Mouse (Mus musculus) brown adipose tissue, adult 24 weeks (tissue): ENCODE measurements around the gene Ran. TPM values are rescaled to one million over a fixed set of nuclear protein-coding genes. Genes with fewer than 3 reads are reported as not detected.
A peak's percentile ranks its signal among the peaks of the same experiment; 100 is the strongest.
"Not testable (repeated sequence)": the region's sequence is repeated elsewhere in the genome, so short reads cannot be mapped to it uniquely, and the experiment has no call there.

Source experiments
- H3K27ac ChIP-seq: fragments of 200-500 bp; replicated peaks from 2 replicates; pipeline ENCODE4 v1.5.1; 2012; ENCODE audit warnings: low read depth, mild to moderate bottlenecking, low read length
- H3K4me1 ChIP-seq: fragments of 200-500 bp; 2 replicates; pipeline ENCODE4 v1.6.1; 2012; ENCODE audit warnings: low read length, mixed read lengths; ENCODE audit not compliant: control insufficient read depth, insufficient read depth, insufficient read length
- H3K4me3 ChIP-seq: fragments of 200-500 bp; 2 replicates; pipeline ENCODE4 v1.5.1; 2012; ENCODE audit warnings: low read depth, mild to moderate bottlenecking, low read length, moderate library complexity; ENCODE audit not compliant: insufficient read depth
- polyA plus RNA-seq: library from polyadenylated mRNA; stranded (reverse); fragments of >200 nt; gene quantifications from 2 replicates; pipeline ENCODE4 v1.2.4, GENCODE M21; 2012; ENCODE audit not compliant: missing spikeins, insufficient read depth, insufficient read length

Ran gene
- 71.5 and 92.5 TPM in 2 replicates for polyA plus RNA-seq

DNA sequence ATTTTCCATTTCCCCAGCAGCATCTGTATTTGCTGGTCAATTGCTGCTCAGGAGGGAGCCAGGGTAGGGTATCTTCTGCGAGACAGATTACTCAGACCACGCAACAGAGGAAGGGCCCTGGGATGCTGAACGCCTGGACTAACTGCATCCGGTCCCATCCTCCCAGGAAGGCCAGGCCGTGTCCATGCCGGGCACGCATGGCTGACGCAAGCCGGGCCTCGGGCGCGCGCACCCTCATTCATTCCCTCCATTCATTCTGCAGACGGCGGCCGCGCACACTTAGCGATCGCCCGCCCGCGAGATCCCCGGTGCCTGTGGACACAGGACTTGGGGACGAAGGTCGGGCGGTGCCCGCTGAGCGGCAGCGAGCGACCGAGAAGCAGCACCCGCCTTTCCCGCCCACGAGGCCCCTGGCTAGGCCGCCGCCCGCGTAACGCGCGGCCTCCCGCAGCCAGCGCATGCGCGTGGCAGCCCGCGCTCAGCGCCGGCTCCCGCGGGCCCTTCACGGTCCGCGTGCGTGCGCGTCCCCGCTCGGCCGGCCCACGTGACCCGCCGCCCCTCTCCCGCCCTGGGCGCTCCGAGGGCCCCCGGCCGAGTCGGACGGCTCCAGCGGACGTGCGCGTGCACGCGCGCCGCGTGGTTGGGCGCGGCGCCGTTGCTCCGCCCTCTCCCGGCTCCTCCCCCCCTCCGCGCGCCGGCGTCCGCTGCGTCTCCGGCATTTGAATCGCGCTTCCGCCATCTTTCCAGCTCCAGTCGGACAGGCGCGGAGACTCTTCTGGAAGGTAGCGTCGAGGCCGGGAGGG is at the start of gene Ran:
Gene Ran (plus strand): TSS at position 573 of the 803 bp plus-strand sequence.
- Histone ChIP-seq H3K27ac (peak within 1 kb of the TSS; percentile 85), H3K4me1 (peaks cover 6% of the 10 kb centered on the region), H3K4me3 (peak within 1 kb of the TSS; percentile 87)

DNA sequence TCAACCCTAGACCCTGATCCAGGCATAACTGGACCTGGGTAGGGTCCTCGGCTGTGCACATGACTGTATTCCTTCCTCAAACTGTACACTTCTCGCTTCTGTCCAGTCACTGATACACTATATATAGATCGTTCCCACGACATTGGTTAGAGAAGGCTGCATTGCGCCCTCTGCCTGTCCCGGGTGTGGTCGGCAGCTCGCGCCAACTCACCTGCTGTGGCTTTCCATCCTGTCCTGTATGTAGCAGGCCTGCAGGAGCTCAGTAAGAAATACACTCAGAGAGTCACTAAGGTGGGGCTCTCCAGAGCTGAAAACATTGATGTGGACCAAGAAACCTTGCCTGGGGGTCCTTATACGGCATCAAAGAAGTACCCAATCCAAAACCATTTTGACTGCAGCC is 49.0 kb upstream of the Ran start:
- H3K4me3 ChIP-seq = no peak overlapping the region
- no peaks in the 10 kb centered on the region for H3K4me1 ChIP-seq
- no peak overlapping the region for H3K27ac ChIP-seq

DNA sequence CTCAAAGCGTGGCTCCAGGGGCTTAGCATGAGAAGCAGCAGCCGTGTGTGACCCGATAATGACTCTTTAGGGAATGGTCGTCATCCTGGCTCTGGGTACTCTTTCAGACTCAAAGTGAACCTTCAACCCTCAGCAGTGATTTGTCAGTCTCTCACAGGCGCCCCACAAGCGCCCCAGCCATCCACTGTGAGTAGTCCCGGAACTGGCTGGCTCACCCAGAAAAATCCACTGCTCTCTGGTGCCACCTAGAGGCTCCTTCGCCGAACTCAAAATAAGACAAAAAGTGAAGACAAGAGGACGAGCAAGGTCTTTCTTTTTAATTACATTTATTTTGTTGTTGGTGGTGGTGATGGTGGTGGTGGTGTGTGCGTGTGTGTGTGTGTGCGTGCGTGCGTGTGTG is 48.6 kb upstream of the Ran start:
- H3K4me1 ChIP-seq = no peaks in the 10 kb centered on the region
- no peak overlapping the region for H3K4me3 ChIP-seq
- H3K27ac ChIP-seq = no peak overlapping the region

DNA sequence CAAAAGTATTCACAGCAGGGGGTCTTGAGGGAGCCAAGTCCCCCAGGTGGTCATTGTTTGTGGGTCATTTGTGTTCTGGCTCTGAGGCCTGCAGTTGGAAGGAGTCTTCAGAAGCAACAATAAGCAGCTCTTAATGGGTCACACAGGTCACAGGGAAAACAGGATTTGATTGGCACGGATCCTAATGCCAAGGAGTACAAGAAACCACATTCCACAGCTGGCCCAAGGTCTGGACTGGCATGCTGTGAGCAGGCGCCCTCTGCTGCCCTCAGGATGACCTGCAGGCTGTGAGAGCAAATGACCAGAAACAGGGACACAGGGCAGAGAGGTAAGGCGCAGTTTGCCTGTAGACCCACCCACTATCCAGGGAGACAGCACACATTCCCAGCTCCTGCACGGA is 43.6 kb upstream of the Ran start:
- Histone ChIP-seq H3K4me3 (no peak overlapping the region), H3K27ac (no peak overlapping the region), H3K4me1 (no peaks in the 10 kb centered on the region)

DNA sequence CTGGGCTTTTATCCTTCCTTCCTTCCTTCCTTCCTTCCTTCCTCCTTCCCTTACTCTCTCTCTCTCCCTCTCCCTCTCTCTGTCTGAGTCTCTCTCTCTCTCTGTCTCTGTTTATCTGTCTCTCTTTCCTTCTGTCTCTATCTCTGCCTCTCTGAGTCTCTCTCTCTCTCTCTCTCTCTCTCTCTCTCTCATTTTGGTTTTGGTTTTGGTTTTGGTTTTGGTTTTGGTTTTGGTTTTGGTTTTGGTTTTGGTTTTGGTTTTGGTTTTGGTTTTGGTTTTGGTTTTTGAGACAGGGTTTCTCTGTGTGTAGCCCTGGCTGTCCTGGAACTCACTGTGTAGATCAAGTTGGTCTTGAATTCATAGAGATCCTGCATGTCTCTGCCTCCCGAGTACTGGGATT is 42.4 kb upstream of the Ran start:
- not testable (repeated sequence) for H3K4me3 ChIP-seq, H3K27ac ChIP-seq

DNA sequence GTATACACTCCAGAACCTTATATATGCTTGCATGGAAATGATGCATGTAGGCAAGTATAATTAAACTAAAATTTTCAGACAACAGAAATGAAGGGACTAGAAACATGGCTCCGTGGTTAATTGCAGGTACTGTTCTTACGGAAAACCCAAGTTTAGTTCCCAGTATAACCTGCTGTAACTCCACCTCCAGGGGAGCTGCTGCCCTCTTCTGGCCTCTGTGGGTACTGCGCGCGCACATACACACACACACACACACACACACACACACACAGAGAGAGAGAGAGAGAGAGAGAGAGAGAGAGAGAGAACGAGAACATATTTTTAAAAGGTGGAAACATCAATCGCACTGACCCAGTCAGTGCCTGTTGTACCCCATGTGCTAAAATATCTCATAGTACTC is 40.9 kb upstream of the Ran start:
- no peak overlapping the region for H3K27ac ChIP-seq
- no peaks in the 10 kb centered on the region for H3K4me1 ChIP-seq
- H3K4me3 ChIP-seq = no peak overlapping the region

More for the DNA sequence above, 42.4 kb upstream of the Ran start:
- H3K4me1 ChIP-seq = not testable (repeated sequence)

DNA sequence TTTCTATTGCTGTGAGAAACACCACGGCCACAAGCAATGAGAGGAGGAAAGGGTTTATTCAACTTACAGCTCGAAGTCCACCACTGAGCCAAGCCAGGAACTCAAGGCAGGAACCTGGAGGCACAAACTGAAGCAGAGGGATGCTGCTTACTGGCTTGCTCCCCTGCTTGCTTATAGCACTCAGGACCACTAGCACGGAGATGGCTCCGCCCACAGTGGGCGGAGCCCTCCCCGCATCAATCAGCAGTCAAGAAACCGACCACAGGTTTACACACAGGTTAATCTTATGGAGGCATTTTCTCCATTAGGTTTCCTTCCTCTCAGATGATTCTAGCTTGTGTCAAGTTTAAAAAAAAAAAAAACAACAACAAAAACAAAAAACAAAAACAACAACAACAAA is 39.0 kb upstream of the Ran start:
- Histone ChIP-seq H3K4me3 (no peak overlapping the region), H3K27ac (no peak overlapping the region), H3K4me1 (no peaks in the 10 kb centered on the region)

DNA sequence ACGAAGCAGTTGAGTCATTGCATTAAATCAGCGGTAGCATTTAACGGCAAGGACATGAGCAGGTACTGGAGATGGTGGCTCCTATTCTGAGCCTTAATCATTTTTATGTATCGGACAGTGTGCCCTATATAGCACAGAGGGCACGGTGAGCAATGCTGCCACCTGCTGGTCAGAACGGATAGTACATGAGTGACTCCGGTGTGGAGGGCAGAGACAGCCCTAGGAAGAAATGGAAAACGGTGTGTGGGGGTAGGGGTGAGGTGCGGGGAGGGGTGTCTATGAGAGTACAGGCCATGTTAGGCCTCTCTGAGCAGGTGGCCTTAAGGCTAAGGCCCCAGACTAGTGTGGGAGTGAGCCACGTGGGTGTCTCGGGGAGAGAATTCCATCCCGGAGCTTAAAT is 38.3 kb upstream of the Ran start:
- H3K27ac ChIP-seq = no peak overlapping the region
- no peaks in the 10 kb centered on the region for H3K4me1 ChIP-seq
- H3K4me3 ChIP-seq = no peak overlapping the region

DNA sequence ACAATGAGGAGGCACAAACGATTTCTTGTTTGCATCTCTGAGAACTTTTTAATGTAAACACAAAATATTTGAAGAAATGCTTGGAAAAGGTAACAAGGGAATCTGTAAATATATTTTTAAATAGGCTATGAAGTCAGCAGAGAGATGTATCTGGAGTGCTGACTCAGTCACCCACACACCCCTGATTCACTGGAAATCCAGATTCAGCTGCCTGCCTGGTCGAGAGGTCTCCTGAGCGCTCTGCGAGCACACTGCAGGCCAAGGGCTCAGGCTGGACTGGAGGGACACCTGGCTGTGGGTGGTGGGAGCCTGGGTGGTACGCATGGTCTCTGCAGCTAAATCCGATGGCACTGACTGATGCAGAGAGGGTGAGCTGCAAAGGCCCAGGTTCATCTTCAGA is 35.3 kb upstream of the Ran start:
- H3K4me1 ChIP-seq = no peaks in the 10 kb centered on the region
- no peak overlapping the region for H3K27ac ChIP-seq
- no peak overlapping the region for H3K4me3 ChIP-seq

DNA sequence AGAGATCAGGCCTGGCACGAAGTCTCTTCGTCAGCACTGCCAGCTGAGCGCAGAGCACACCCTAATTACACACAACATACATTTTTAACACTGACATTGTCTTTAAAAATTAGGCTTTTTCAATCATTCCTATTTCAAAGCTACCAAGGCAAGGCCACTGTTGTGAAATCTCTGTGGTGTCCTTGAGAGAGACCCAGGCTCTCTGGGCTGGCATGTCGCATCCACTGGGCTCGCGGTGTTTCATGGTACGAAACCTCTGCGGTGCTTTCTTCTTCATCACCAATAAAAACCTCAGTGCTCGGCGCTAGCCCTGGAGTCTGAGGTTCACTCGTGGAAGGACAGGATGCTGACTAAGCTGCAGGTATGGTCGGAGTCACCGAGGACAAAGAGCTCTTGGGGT is 33.9 kb upstream of the Ran start:
- Histone ChIP-seq H3K4me1 (no peaks in the 10 kb centered on the region), H3K27ac (no peak overlapping the region), H3K4me3 (no peak overlapping the region)

DNA sequence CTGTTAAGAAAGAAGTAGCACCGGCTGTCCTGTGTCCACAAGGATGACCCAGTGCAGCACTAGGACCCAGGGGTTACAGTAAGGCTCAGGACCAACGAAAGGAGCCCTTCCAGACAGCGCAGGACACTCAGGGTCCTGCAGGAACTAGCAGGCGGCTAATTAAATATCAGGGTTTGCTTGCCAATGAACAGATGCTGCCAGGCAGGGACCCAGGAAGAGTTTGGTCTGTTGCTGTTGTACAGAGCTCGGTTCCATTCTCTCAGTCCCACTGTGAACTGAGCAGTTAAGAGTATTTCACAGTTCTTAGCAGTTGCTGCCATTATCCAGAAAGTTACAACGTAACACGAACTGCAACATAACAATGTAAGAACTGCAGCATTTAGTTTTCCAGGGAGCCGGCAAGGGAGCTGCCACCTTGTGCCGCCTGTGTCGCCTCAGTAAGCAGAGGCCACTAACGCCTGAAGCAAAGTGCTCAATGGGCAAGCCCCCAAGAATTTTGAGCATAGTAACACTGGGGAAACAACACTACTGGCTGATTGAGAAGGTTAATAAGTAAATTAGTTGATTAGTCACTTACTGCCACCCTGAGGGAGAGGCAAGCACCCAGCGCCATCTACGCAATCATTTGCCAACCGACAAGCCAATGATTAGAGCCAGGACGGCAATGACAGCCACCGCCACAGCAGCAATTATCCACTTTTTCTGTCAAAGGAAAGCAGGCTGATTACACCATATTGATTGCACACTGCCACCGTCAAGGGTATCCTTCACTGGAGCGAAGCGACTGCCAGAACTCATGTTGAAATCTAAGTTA is 32.5 kb upstream of the Ran start:
- no peak overlapping the region for H3K27ac ChIP-seq
- H3K4me3 ChIP-seq = no peak overlapping the region
- H3K4me1 ChIP-seq = no peaks in the 10 kb centered on the region

DNA sequence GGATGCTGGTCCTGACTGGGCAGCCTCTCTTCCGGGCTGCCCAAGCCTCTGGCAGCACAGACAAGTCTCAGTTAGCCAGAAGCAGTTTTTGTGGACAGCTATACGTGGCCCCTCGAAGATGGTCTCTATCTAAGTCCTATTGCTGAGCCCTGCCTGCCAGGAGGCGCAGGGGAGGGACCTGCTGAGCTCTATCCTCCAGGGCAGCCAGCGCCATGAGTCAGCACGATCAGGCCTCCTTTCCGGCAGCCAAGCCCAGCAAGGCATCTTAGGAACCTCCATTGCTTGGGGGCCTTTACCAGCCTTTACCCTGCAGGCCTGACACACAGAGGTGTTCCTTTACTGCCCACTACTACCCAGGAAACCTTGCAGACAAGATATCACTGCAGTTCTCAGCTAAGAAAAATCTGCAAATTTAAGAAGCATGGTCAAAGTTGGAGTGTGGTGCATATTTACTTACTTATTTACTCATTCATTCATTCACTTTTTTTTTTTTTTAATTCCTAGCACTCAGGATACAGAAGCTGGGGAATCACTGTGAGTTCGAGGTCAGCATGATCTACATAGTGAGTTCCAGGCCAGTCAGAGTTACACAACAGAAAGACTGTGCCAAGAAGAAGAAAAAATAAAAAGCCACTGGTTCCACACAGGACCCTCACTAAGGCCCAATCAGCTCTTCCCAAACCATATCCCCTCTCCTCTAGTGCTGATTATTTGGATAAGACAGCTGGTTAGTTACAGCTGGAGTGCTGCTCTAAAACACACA is 19.0 kb upstream of the Ran start:
- Histone ChIP-seq H3K4me3 (no peak overlapping the region), H3K27ac (no peak overlapping the region), H3K4me1 (peaks cover 11% of the 10 kb centered on the region)

DNA sequence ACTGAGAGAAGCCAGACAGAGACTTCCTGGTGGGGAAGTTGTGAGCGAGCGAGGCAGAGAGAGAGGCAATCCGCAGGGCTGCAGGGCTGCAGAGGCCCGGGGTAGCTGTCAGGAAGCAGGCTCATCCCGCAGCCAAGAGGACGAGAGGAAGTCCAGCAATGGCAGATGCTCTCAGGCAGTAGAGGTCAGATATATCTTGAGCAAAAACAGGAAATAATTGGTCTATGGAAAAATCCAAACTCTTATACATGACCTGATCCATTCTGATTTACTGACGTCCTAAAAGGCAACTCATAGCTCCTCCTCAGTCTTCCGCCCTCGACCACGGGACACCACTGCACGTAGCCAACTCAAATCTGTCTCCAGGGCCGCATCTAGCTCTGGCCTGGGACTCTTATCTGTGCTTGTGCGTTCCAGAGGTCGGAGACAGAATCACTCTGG is 17.3 kb upstream of the Ran start:
- Histone ChIP-seq H3K4me3 (no peak overlapping the region), H3K27ac (peak overlapping the region; percentile 40), H3K4me1 (peaks cover 11% of the 10 kb centered on the region)

DNA sequence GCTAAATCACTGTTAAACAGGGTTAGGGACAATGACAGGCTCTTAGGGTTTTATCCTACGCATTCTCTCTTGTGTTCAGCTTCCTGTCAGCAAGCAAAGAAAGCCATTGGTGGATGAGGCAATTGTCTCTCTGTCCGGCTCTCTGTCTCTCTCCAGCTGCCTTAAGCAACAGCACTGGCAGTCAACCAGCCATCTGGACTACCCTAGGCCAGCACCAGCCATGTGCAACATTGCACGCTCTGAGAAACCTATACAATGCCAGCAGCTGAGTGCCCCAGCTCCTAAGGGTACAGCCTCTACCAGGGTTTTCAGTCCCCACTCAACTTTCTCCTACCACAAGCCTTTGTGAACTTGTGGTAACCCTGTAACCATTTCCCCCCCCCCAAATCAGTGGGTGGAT is 14.5 kb upstream of the Ran start:
- Histone ChIP-seq H3K4me3 (peak overlapping the region; percentile 44; the same call in 1 of the 2 replicates), H3K27ac (no peak overlapping the region), H3K4me1 (peaks cover 11% of the 10 kb centered on the region)
